Mouse (Mus musculus) lung, embryonic 15.5 days (tissue): ENCODE measurements at regions not wholly inside any gene's neighbourhood (a gene's known extent, or its start where the extent isn't known, plus 50 kb on each side); places are given as distances from the start of the nearest gene placed in this dataset.

Experiments used
- ATAC-seq: fragments of 200-750 bp; cut with Nextera tagmentation; 2 replicates; pipeline ENCODE4 v1.8.0; 2017; ENCODE audit warnings: moderate number of reproducible peaks, borderline replicate concordance; ENCODE audit not compliant: low FRiP score, low TSS enrichment; ENCODE audit errors: extremely low read depth
- H3K27ac ChIP-seq: fragments of 300-500 bp; sonication (generic); 2 replicates; pipeline ENCODE4 v1.5.1; 2015; ENCODE audit warnings: moderate library complexity, mild to moderate bottlenecking, inconsistent platforms
- H3K27me3 ChIP-seq: fragments of 300-500 bp; sonication (generic); 2 replicates; pipeline ENCODE4 v1.6.1; 2015; ENCODE audit warnings: inconsistent platforms
- H3K36me3 ChIP-seq: fragments of 300-500 bp; sonication (generic); 2 replicates; pipeline ENCODE4 v1.6.1; 2015; ENCODE audit warnings: inconsistent platforms
- H3K4me1 ChIP-seq: fragments of 300-500 bp; sonication (generic); 2 replicates; pipeline ENCODE4 v1.6.1; 2015; ENCODE audit warnings: inconsistent platforms
- H3K4me2 ChIP-seq: fragments of 300-500 bp; sonication (generic); 2 replicates; pipeline ENCODE4 v1.6.1; 2015; ENCODE audit warnings: inconsistent platforms, mild to moderate bottlenecking, moderate library complexity
- H3K4me3 ChIP-seq: fragments of 300-500 bp; sonication (generic); 2 replicates; pipeline ENCODE4 v1.5.1; 2015; ENCODE audit warnings: mild to moderate bottlenecking, inconsistent platforms
- H3K9ac ChIP-seq: fragments of 300-500 bp; sonication (generic); 2 replicates; pipeline ENCODE4 v1.6.1; 2015; ENCODE audit warnings: inconsistent platforms
- H3K9me3 ChIP-seq: fragments of 300-500 bp; sonication (generic); 2 replicates; pipeline ENCODE4 v1.6.1; 2016; ENCODE audit warnings: inconsistent platforms
- WGBS: fragments of 180-500 bp; shearing (Covaris S2); methylation state at CpG from one replicate; pipeline ENCODE4 v1.1.7; 2015; 5-methylcytosine and 5-hydroxymethylcytosine counted together

GRCm38 (mm10) chr15:87196306-87196893 lies 347.7 kb upstream of the Fam19a5 start:
- Histone ChIP-seq H3K27me3 (no peaks in the 10 kb centered on the region), H3K4me3 (no peak overlapping the region), H3K4me2 (no peak overlapping the region), H3K4me1 (no peaks in the 10 kb centered on the region), H3K36me3 (no peaks in the 10 kb centered on the region), H3K9me3 (no peaks in the 10 kb centered on the region), H3K9ac (no peak overlapping the region), H3K27ac (no peak overlapping the region)
- WGBS = 46% methylated on average over 6 of the region's 6 CpGs
- no peak for ATAC-seq

GRCm38 (mm10) chr15:87199641-87200040 lies 344.5 kb upstream of the Fam19a5 start:
- Histone ChIP-seq H3K4me3 (no peak overlapping the region), H3K4me1 (no peaks in the 10 kb centered on the region), H3K4me2 (no peak overlapping the region), H3K27ac (no peak overlapping the region), H3K9ac (no peak overlapping the region), H3K36me3 (no peaks in the 10 kb centered on the region), H3K9me3 (no peaks in the 10 kb centered on the region), H3K27me3 (no peaks in the 10 kb centered on the region)
- no peak for ATAC-seq
- 79% methylated on average over 8 of the region's 8 CpGs for WGBS

- WGBS = 69% methylated on average over 19 of the region's 19 CpGs
- H3K4me1 ChIP-seq = no peaks in the 10 kb centered on the region
- H3K4me2 ChIP-seq = no peak overlapping the region
- H3K27me3 ChIP-seq = no peaks in the 10 kb centered on the region
- H3K36me3 ChIP-seq = no peaks in the 10 kb centered on the region
- no peak overlapping the region for H3K4me3 ChIP-seq
- no peak overlapping the region for H3K27ac ChIP-seq
- H3K9me3 ChIP-seq = no peaks in the 10 kb centered on the region
- H3K9ac ChIP-seq = no peak overlapping the region
- ATAC-seq = no peak
Observed at GRCm38 (mm10) chr15:87200282-87201048, 343.6 kb upstream of the Fam19a5 start.

- ATAC-seq = no peak
- Histone ChIP-seq H3K9me3 (no peaks in the 10 kb centered on the region), H3K27ac (no peak overlapping the region), H3K4me2 (no peak overlapping the region), H3K4me3 (no peak overlapping the region), H3K36me3 (no peaks in the 10 kb centered on the region), H3K27me3 (no peaks in the 10 kb centered on the region), H3K9ac (no peak overlapping the region), H3K4me1 (no peaks in the 10 kb centered on the region)
- WGBS = 62% methylated on average over 7 of the region's 7 CpGs
Observed at GRCm38 (mm10) chr15:87201055-87201454, 343.0 kb upstream of the Fam19a5 start.

- Histone ChIP-seq H3K4me1 (no peaks in the 10 kb centered on the region), H3K27ac (no peak overlapping the region), H3K4me3 (no peak overlapping the region), H3K4me2 (no peak overlapping the region), H3K27me3 (no peaks in the 10 kb centered on the region), H3K9me3 (no peaks in the 10 kb centered on the region), H3K9ac (no peak overlapping the region), H3K36me3 (no peaks in the 10 kb centered on the region)
- no peak for ATAC-seq
- WGBS = 59% methylated on average over 3 of the region's 3 CpGs
Observed at GRCm38 (mm10) chr15:87229951-87230350, 314.1 kb upstream of the Fam19a5 start.

GRCm38 (mm10) chr15:87236096-87236495 lies 308.0 kb upstream of the Fam19a5 start:
- Histone ChIP-seq H3K27me3 (no peaks in the 10 kb centered on the region), H3K9ac (no peak overlapping the region), H3K4me2 (no peak overlapping the region), H3K4me3 (no peak overlapping the region), H3K4me1 (no peaks in the 10 kb centered on the region), H3K27ac (no peak overlapping the region), H3K9me3 (no peaks in the 10 kb centered on the region), H3K36me3 (no peaks in the 10 kb centered on the region)
- no peak for ATAC-seq
- 87% methylated on average over 3 of the region's 3 CpGs for WGBS

- Histone ChIP-seq H3K36me3 (no peaks in the 10 kb centered on the region), H3K4me3 (no peak overlapping the region), H3K27ac (no peak overlapping the region), H3K27me3 (no peaks in the 10 kb centered on the region), H3K4me2 (no peak overlapping the region), H3K9me3 (no peaks in the 10 kb centered on the region), H3K4me1 (no peaks in the 10 kb centered on the region), H3K9ac (no peak overlapping the region)
- no peak for ATAC-seq
- 89% methylated on average over 11 of the region's 11 CpGs for WGBS
Observed at GRCm38 (mm10) chr15:87239057-87239456, 305.0 kb upstream of the Fam19a5 start.

GRCm38 (mm10) chr15:87261497-87261896 lies 282.6 kb upstream of the Fam19a5 start:
- Histone ChIP-seq H3K4me3 (no peak overlapping the region), H3K27me3 (no peaks in the 10 kb centered on the region), H3K36me3 (no peaks in the 10 kb centered on the region), H3K9ac (no peak overlapping the region), H3K9me3 (no peaks in the 10 kb centered on the region), H3K27ac (no peak overlapping the region), H3K4me2 (no peak overlapping the region), H3K4me1 (no peaks in the 10 kb centered on the region)
- no peak for ATAC-seq
- WGBS = 73% methylated on average over 6 of the region's 6 CpGs

- no peak overlapping the region for H3K4me2 ChIP-seq
- no peak overlapping the region for H3K27ac ChIP-seq
- H3K9ac ChIP-seq = no peak overlapping the region
- no peaks in the 10 kb centered on the region for H3K27me3 ChIP-seq
- no peaks in the 10 kb centered on the region for H3K36me3 ChIP-seq
- no peak overlapping the region for H3K4me3 ChIP-seq
- ATAC-seq = no peak
- no peaks in the 10 kb centered on the region for H3K4me1 ChIP-seq
- no peaks in the 10 kb centered on the region for H3K9me3 ChIP-seq
Observed at GRCm38 (mm10) chr15:87264906-87265305, 279.2 kb upstream of the Fam19a5 start.

GRCm38 (mm10) chr15:87290987-87291529 lies 253.0 kb upstream of the Fam19a5 start:
- WGBS = 67% methylated on average over 7 of the region's 7 CpGs
- no peak for ATAC-seq
- Histone ChIP-seq H3K9me3 (no peaks in the 10 kb centered on the region), H3K27ac (no peak overlapping the region), H3K9ac (no peak overlapping the region), H3K27me3 (no peaks in the 10 kb centered on the region), H3K36me3 (no peaks in the 10 kb centered on the region), H3K4me2 (no peak overlapping the region), H3K4me1 (no peaks in the 10 kb centered on the region), H3K4me3 (no peak overlapping the region)

- no peak overlapping the region for H3K9ac ChIP-seq
- no peaks in the 10 kb centered on the region for H3K9me3 ChIP-seq
- H3K27ac ChIP-seq = no peak overlapping the region
- no peak overlapping the region for H3K4me3 ChIP-seq
- no peaks in the 10 kb centered on the region for H3K36me3 ChIP-seq
- H3K4me2 ChIP-seq = no peak overlapping the region
- ATAC-seq = no peak
- H3K27me3 ChIP-seq = no peaks in the 10 kb centered on the region
- no peaks in the 10 kb centered on the region for H3K4me1 ChIP-seq
Observed at GRCm38 (mm10) chr15:87319896-87320295, 224.2 kb upstream of the Fam19a5 start.

GRCm38 (mm10) chr15:87321067-87321985 lies 222.8 kb upstream of the Fam19a5 start:
- Histone ChIP-seq H3K27ac (no peak overlapping the region), H3K36me3 (no peaks in the 10 kb centered on the region), H3K27me3 (no peaks in the 10 kb centered on the region), H3K4me1 (no peaks in the 10 kb centered on the region), H3K4me2 (no peak overlapping the region), H3K9me3 (no peaks in the 10 kb centered on the region), H3K9ac (no peak overlapping the region), H3K4me3 (no peak overlapping the region)
- no peak for ATAC-seq
- WGBS = 60% methylated on average over 12 of the region's 12 CpGs
